Mouse (Mus musculus) CD4-positive, CD25-positive, alpha-beta regulatory T cell, adult 4 months (primary cell): Measurements from ENCODE around the gene Fam71e1. TPM values are rescaled to one million over a fixed set of nuclear protein-coding genes. Genes with fewer than 3 reads are reported as not detected.

Experiments used
- ATAC-seq: one replicate; pipeline ENCODE4 v1.8.0; 2017
- polyA plus RNA-seq, 2 experiments: library from polyadenylated mRNA; unstranded; fragments of 100-300 nt; shearing (Covaris generic); gene quantifications; one replicate each; pipeline ENCODE4 v1.2.1; 2017

Gene Fam71e1
- polyA plus RNA-seq, 2 experiments from 2014 or later: 3.9 to 5.4 TPM

- ATAC-seq: no peak
Observed at GRCm38 (mm10) chr7:44471880-44472557, 24.4 kb upstream of the Fam71e1 start.

- no peak for ATAC-seq
Observed at GRCm38 (mm10) chr7:44472558-44472885, 23.9 kb upstream of the Fam71e1 start.

DNA sequence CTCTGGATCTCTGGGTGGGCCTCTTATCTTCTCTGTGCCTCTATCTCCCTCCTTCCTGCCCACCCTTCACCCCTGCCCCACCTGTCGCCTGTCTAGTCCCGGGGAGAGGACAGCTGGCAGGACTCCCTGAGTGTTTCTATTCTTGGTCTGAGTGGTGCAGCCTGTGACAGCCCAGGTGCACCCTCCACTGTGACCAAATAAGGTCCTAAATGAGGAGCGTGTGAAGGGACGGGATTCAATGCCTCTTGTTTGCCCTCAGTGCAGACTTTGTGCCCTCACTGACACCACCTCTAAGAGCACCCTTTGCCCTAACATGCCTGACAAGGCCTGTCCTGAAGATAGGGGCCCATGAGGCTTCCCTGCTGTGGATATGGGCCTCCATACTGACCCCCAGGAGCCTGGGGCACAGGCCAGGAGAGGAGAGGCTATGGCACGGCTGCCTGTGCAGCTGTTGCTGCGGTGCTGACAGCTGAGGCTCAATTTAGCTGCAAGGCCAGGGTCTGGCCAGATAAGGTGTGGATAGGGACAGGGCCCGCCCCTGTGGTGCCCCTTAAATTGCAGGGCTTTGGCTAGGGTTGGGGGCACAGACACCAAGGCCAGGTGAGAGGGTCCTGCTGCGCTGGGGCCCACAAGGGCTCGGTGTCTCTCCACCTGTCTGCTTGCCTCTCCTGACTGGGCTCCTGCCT lies 23.3 kb upstream of the Fam71e1 start:
- ATAC-seq: no peak

- no peak for ATAC-seq
Observed at GRCm38 (mm10) chr7:44474419-44474818, 22.0 kb upstream of the Fam71e1 start.

- no peak for ATAC-seq
Observed at GRCm38 (mm10) chr7:44475046-44475614, 21.3 kb upstream of the Fam71e1 start.

GRCm38 (mm10) chr7:44482836-44483435 lies 13.4 kb upstream of the Fam71e1 start:
- no peak for ATAC-seq

- no peak for ATAC-seq
Observed at GRCm38 (mm10) chr7:44484109-44484508, 12.3 kb upstream of the Fam71e1 start.

- peak; percentile 84 for ATAC-seq
Observed at GRCm38 (mm10) chr7:44484841-44485571, 11.4 kb upstream of the Fam71e1 start.

- ATAC-seq: peak; percentile 33
Observed at GRCm38 (mm10) chr7:44485572-44486195, 10.7 kb upstream of the Fam71e1 start.

- ATAC-seq: no peak
Observed at GRCm38 (mm10) chr7:44486927-44487575, 9.3 kb upstream of the Fam71e1 start.

GRCm38 (mm10) chr7:44487936-44488335 lies 8.4 kb upstream of the Fam71e1 start:
- no peak for ATAC-seq

DNA sequence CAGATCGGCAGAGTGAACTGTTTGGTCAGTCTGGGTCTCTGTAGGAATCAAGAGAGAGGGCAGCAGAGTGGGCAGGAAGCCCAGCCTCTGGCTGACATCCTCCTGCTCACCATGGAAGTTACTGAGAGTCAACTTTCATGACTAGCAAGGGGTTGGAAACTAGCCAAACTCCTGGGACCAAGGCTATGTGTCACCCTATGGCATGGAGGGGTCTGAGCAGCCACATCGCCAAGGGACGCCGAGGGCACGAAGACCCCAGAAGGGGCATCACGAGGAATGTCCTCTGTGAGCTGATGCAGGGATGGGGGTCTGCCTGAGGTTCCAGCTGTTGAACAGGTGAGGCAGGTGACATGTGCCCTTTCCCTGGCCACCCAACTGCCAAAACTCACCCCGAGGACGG lies 7.8 kb upstream of the Fam71e1 start:
- no peak for ATAC-seq

DNA sequence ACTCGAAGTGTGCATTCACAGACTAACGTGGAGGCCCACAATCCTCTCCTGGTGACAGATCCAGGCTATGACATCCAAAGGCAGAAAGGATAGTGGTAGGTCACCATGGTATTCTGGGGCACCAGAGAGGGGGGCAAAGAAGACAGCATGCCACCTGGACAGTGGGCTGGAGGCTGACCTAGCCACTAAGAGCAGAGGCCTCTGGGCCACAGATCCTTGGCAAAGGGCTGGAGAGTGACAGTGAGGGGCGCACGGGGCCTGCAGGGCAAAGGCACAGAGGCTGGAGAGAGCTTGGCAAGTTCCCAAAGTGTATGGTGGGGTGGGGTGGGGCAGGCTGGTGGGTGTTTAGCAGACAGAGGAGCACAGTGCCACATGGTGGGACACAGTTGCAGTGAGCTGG lies 6.1 kb upstream of the Fam71e1 start:
- ATAC-seq: no peak

DNA sequence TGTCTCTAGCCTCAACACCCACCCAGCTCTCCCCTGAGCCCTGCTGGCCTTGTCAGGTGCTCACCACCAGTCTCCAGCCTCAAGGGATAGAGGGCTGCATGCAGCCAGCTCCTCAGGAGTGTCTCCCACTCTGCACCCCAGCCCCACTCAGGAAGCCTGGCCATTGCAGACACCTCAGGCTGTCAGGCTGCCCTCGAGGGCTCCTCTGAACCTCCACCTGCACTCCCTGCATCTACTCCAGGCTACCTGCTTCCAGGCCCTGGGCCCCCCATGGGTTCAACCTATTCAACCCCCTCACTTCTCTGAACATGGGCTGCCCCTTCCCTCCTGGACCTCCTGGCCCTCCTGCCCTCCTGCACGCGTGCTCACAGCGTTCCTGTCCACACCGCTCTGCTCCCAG lies 5.0 kb upstream of the Fam71e1 start:
- ATAC-seq: no peak

DNA sequence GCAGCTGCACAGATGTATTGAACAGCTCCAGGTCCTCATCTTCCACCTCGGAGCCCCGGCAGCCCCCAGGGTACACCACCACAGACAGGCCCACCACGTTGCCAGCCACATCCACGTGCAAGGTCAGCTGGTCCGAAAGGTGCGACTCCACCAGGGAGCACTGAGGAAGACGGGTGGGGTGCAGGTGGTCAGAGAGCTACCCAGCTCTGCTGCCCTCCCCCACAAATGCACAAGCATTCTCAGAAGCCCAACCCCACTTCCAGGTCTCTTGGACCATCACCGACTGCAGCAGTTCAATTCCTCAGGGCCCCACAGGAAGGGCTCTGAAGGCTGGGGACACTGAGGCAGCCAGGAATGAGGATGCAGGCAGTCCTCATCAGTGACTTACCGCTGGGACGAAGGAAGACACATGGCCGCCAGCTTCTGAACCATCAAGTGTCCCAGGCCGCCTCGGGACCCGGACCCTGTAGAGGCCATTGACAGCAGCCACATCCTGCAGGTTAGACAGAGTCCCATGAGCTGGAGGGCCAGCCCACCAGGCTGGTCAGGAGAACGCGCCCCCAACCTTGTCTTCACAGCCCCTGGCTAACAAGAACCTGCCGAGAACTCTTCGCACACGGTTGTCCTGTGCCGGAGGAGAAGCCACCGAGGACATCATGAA lies 4.1 kb upstream of the Fam71e1 start:
- ATAC-seq: no peak

DNA sequence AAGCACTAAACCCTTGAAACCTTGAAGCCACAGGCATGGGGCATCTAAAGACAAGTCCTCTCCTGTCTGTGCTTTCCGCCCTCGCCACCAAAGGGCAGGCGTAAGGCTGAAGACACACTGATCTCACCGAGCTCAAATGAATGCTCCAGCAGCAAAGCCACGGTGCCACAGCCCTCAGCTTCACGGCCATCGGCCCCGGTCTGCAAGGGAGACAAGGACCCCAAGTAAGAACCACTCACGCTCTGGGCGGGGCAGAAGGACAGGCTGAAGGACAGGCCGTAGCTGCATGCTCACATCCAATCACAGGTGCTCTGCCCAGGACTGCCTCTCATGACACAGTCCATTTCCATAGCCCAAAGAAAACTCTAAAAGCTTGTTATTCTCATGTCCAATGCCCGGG lies 1.7 kb upstream of the Fam71e1 start:
- ATAC-seq: no peak

GRCm38 (mm10) chr7:44495086-44495485 lies 1.3 kb upstream of the Fam71e1 start:
- no peak for ATAC-seq

- ATAC-seq: no peak
Observed at GRCm38 (mm10) chr7:44496771-44497109, 359 bp downstream of the Fam71e1 start.

DNA sequence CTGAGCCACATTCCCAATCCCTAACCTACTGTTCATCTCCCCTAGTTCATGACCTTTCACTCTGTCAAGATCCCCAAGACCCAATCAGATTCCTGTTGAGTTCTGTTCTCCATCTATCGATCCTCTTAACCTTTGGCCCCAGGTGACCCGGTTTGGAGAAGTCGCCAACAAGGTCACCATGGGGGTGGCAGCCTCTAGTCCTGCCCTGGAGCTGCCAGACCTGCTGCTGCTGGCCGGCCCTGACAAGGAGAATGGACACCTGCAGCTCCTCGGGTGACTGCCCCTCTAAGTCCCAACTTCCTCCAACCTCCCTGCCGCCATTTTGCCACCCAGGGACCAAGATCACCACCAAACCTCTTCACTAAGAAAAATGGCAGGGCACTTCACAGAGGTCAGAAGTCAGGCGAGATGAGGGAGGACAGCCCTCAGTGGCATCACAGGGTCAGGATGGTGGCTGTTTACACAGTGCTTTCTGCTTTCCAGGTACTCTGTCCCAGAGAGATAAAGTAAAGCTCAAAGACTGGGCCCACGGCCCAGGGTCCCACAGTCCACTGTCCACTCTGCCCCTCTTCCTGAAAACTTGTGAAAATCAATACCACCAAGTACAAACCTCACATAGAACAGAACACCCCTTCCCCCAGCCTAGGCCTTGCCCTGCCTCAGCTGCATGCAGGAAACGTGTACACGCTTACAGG lies 1.1 kb downstream of the Fam71e1 start:
- no peak for ATAC-seq

DNA sequence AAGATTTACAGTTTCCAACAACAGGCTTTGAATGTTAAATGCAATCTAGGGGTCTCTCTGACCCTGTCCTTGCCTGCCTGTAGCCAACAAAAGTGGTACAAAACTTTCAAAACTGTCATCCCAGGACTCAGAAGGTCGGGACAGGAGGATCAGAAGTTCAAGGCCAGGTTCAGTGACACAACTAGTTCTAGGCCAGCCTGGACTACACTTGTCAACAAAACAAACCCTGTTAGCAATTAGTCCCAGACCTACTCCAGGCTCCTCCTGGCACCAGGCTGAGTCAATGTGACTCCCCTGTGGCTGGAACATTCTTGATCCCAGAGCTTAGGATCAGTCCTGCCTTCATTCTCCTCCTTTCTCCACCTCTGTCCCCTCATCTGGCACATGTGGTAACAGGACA lies 2.5 kb downstream of the Fam71e1 start:
- ATAC-seq: no peak

GRCm38 (mm10) chr7:44500046-44500445 lies 3.7 kb downstream of the Fam71e1 start:
- no peak for ATAC-seq
